Mouse (Mus musculus) megakaryocyte, adult 5-6 weeks (primary cell): Measurements from ENCODE around the gene Dpp7. TPM values are rescaled to one million over a fixed set of nuclear protein-coding genes. Genes with fewer than 3 reads are reported as not detected.

Experiments used
- ATAC-seq: 2 replicates; pipeline ENCODE4 v1.8.0; 2016; ENCODE audit warnings: mild to moderate bottlenecking, inconsistent platforms; ENCODE audit not compliant: poor library complexity, severe bottlenecking
- total RNA-seq, 2 experiments: library from RNA; stranded (forward) in 1 of 2; stranded (reverse) in 1 of 2; fragments of 153-499, 151-499 nt in 1 of 2; fragments of 221-1000, 200-1000 nt in 1 of 2; gene quantifications; 2 replicates each; pipeline versions ENCODE4 v1.2.3 to v1.2.4; 2015 to 2017

Gene Dpp7
- total RNA-seq, 2 experiments from 2014 or later: 30.5 to 50.7 TPM

GRCm38 (mm10) chr2:25369996-25370395 is 13.8 kb upstream of the Dpp7 start:
- no peak for ATAC-seq

DNA sequence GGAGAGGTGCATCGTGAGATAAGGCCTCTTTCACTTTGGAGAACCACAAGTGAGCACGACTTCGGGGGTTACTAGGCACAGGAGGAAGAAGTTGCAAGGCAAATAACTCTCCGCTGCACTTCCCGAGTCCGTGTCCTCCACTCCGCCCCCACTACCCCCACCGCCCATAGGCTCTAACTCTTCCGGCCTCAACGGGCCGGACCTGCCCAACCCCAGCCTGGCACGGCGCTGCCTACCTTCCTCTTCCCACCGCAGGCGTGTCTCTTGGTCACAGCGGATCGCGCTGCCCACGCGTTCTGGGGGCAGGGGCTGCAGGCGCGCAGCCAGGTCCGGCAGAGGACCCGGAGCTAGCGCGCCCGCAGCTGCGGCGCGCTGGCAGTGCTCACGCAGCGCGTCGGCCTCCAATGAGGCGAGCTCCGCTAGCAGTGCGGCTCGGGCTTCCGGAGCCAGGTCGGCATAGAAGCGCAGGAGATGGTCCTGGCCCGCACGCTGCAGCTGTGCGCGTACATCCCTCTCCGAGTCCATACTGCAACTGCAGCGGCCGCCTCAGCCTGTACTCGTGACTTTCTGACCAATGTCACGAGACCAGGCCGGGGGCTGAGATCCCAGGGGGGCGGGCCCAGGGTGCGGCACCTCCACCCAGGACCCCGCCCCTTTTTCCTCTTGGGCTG is 9.1 kb upstream of the Dpp7 start, which contains the start of gene Uap1l1:
TSS of gene Uap1l1 (minus strand) at position 592 of the 671 bp plus-strand sequence.
- peak; percentile 92 for ATAC-seq

GRCm38 (mm10) chr2:25364761-25365090 is 8.6 kb upstream of the Dpp7 start:
- no peak for ATAC-seq

- ATAC-seq: no peak
These were observed 8.2 kb upstream of the Dpp7 start for GRCm38 (mm10) chr2:25364313-25364712.

- ATAC-seq: no peak
These were observed 7.5 kb upstream of the Dpp7 start for GRCm38 (mm10) chr2:25363478-25364178.

- no peak for ATAC-seq
These were observed 3.7 kb upstream of the Dpp7 start for GRCm38 (mm10) chr2:25359848-25360247.

DNA sequence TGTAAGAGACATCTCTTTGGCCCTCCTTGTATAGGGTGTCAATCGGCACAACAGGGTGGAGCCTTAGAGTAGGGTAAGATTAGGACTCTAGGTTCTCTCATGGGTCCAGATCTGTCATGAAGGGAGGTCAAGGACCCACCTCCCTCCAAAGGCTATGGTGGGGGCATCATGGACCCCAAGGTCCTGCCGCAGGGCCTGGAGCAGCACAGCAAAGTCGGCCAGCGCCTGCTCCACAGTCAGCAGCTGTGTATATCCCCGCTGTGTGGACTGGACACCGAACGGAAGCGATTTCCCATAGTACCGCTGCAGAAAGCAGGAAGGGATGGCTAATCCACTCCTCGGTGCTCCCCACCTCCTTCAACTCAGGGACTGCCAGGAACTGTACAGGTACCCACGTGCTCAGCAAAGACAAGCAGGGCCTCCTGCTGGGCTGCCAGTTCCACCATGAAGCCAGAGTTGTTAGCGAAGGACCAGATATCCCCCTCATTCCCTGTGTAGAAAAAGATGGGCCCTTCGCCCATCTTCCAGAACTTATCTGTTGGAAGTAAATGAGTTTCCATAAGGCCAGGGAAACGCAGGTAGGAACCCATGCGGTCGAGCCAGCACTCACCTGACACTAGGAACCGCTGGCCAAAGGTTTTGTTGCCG is 616 bp downstream of the Dpp7 start:
- ATAC-seq: no peak

- ATAC-seq: no peak
These were observed 1.9 kb downstream of the Dpp7 start for GRCm38 (mm10) chr2:25354211-25354610.

DNA sequence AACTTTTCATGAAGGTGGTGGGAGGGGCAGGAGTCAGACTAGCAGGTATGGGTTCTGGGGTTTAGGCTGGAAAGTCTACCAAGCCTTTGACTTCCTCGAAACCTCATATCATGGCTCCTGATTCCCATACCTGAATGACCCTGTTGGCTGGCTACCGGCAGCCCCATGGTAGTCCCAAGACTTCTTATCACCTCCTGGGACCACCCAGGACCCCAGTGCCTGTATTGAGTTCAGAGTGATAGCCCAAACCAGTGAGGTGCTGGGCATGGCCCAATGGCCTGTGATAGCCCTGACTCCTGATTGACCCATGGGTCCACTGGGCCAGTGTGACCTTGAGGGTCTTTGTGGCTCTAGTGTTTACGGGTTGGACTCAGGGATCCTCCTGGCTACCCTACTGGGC is 5.5 kb downstream of the Dpp7 start:
- no peak for ATAC-seq

- no peak for ATAC-seq
These were observed 6.7 kb downstream of the Dpp7 start for GRCm38 (mm10) chr2:25349499-25349898.

- ATAC-seq: no peak
These were observed 8.0 kb downstream of the Dpp7 start for GRCm38 (mm10) chr2:25348162-25348561.

DNA sequence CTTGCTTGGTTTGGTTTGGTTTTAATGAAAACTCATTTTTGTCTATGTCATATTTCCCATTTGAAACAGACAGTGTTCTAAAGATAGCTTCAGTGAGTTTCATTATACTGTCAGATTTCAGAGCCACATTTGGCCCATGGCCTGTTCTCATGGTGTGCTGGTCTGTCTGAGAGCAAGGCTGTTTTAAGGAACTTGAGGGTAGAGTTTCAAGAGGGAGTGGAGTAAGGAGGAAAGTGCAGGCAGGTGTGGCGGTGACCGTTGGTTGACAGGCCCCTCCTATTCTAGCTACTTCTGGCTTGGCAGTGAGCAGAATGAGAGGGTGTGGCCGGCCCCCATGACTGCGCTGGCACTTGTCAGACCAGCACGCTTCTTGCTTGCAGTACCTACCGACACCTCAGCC is 17.9 kb downstream of the Dpp7 start:
- peak; percentile 71 for ATAC-seq

GRCm38 (mm10) chr2:25333569-25333968 is 22.6 kb downstream of the Dpp7 start:
- ATAC-seq: no peak

- peak; percentile 97 for ATAC-seq
These were observed 23.6 kb downstream of the Dpp7 start, which contains the start of gene Man1b1 for GRCm38 (mm10) chr2:25332286-25333160. Gene Man1b1, plus strand, starts transcription at chr2:25332338.

- ATAC-seq: no peak
These were observed 24.7 kb downstream of the Dpp7 start for GRCm38 (mm10) chr2:25331470-25331869.

DNA sequence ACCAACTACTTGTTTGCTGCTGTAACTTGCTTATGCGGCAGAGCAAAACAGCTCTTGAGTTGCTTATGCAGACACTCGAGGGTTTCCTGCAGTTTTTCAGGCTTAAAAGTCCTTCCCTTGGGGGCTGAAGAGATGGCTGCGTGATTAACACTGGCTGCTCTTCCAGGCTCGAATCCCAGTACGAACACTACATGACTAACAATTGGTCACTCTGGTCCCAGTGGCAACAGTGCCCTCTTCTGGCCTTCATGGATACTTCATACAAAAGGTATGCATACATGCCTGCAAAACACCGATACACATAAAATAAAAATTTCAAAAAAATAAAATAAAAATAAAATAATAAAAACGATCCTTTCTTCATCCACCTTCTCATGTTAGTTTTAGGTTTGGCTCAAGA is 27.7 kb downstream of the Dpp7 start:
- ATAC-seq: no peak

- ATAC-seq: no peak
These were observed 30.1 kb downstream of the Dpp7 start for GRCm38 (mm10) chr2:25326036-25326435.

DNA sequence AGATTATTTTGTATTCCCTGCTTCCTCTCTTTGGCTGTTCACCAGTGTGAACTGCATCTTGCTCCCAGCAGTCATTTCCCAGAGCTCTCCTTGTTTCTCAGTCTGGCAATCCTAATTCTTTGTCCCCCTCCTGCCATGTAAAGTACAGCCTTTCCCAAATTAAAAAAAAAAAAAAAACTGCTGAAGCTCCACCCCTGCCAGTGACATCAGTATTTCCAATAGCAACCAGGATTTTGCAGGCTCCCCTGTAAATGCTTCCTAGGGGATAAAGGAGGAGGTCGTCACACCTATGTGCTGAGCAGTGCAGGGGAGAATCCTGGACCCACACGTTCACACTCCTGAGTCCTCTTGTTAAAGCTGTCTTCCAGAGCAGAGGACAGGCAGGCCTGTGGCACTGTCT is 36.1 kb downstream of the Dpp7 start:
- ATAC-seq: no peak

- peak; percentile 57 for ATAC-seq
These were observed 37.0 kb downstream of the Dpp7 start, which contains the start of gene Grin1 for GRCm38 (mm10) chr2:25318971-25319773. Gene Grin1, minus strand, starts transcription at chr2:25319187.
